Mouse (Mus musculus): ENCODE data around the gene Fpr3. TPM values are rescaled to one million over a fixed set of nuclear protein-coding genes. Genes with fewer than 3 reads are reported as not detected.
"Not testable (repeated sequence)": the region's sequence is repeated elsewhere in the genome, so short reads cannot be mapped to it uniquely, and the experiment has no call there.

Gene Fpr3
- polyA plus RNA-seq, 1 experiment from 2014 or later, result not detected

GRCm38 (mm10) chr17:17896039-17896438 lies 8.4 kb downstream of the Fpr3 start:
- Histone ChIP-seq H3K9me3 (no peaks in the 10 kb centered on the region), H3K4me1 (replicated peaks) (no peaks in the 10 kb centered on the region), H3K4me3 (no peak overlapping the region), H3K27me3 (no peaks in the 10 kb centered on the region), H3K36me3 (no peaks in the 10 kb centered on the region), H3K4me2 (no peak overlapping the region), H3K27ac (no peak overlapping the region), H3K9ac (no peak overlapping the region)
- no peak for ATAC-seq (ENCODE audit: low FRiP score)
- WGBS, result 4% methylated on average over 4 of the region's 4 CpGs

- 80% methylated on average over 2 of the region's 2 CpGs for WGBS
Measured at GRCm38 (mm10) chr17:17899268-17899667, 11.6 kb downstream of the Fpr3 start.

GRCm38 (mm10) chr17:17900768-17901167 lies 13.1 kb downstream of the Fpr3 start:
- 97% methylated on average over 1 of the region's 1 CpGs for WGBS
- Histone ChIP-seq H3K27ac (no peak overlapping the region), H3K36me3 (no peaks in the 10 kb centered on the region), H3K9ac (no peak overlapping the region), H3K9me3 (no peaks in the 10 kb centered on the region), H3K27me3 (no peaks in the 10 kb centered on the region), H3K4me2 (no peak overlapping the region), H3K4me3 (no peak overlapping the region), H3K4me1 (replicated peaks) (no peaks in the 10 kb centered on the region)
- no peak for ATAC-seq (ENCODE audit: low FRiP score)

More at GRCm38 (mm10) chr17:17899268-17899667, 11.6 kb downstream of the Fpr3 start:
- Histone ChIP-seq H3K27me3 (no peaks in the 10 kb centered on the region), H3K9me3 (no peaks in the 10 kb centered on the region), H3K4me3 (no peak overlapping the region), H3K4me2 (no peak overlapping the region), H3K36me3 (no peaks in the 10 kb centered on the region), H3K27ac (no peak overlapping the region), H3K9ac (no peak overlapping the region), H3K4me1 (replicated peaks) (no peaks in the 10 kb centered on the region)
- ATAC-seq (ENCODE audit: low FRiP score), result no peak

- Histone ChIP-seq H3K4me1 (replicated peaks) (no peaks in the 10 kb centered on the region), H3K4me3 (peak overlapping the region; percentile 50), H3K27me3 (0 out of 2 replicates have a peak, but pooled peaks cover 3% of the 10 kb centered on the region), H3K4me2 (peak overlapping the region; percentile 58), H3K9ac (peak overlapping the region; percentile 77), H3K36me3 (no peaks in the 10 kb centered on the region), H3K27ac (peak overlapping the region; percentile 78), H3K9me3 (no peaks in the 10 kb centered on the region)
- peak; percentile 100 for ATAC-seq (ENCODE audit: low FRiP score)
- WGBS, result 25% methylated on average over 51 of the region's 51 CpGs
Measured at GRCm38 (mm10) chr17:17909636-17910421, 22.2 kb downstream of the Fpr3 start.

GRCm38 (mm10) chr17:17912618-17913017 lies 25.0 kb downstream of the Fpr3 start:
- H3K4me3 ChIP-seq; H3K36me3 ChIP-seq; H3K27ac ChIP-seq; H3K9me3 ChIP-seq; H3K4me2 ChIP-seq; ATAC-seq (ENCODE audit: low FRiP score); H3K27me3 ChIP-seq; H3K4me1 ChIP-seq (replicated peaks); H3K9ac ChIP-seq: not testable (repeated sequence)
- 90% methylated on average over 8 of the region's 8 CpGs for WGBS

GRCm38 (mm10) chr17:17917376-17917775 lies 29.7 kb downstream of the Fpr3 start:
- Histone ChIP-seq H3K27ac (no peak overlapping the region), H3K27me3 (no peaks in the 10 kb centered on the region), H3K36me3 (no peaks in the 10 kb centered on the region), H3K9ac (no peak overlapping the region), H3K4me3 (no peak overlapping the region), H3K4me2 (no peak overlapping the region), H3K4me1 (replicated peaks) (no peaks in the 10 kb centered on the region), H3K9me3 (no peaks in the 10 kb centered on the region)
- WGBS, result 90% methylated on average over 1 of the region's 1 CpGs
- no peak for ATAC-seq (ENCODE audit: low FRiP score)

- Histone ChIP-seq H3K4me2 (no peak overlapping the region), H3K36me3 (no peaks in the 10 kb centered on the region), H3K27me3 (no peaks in the 10 kb centered on the region), H3K27ac (no peak overlapping the region), H3K4me3 (no peak overlapping the region), H3K9ac (no peak overlapping the region), H3K4me1 (replicated peaks) (no peaks in the 10 kb centered on the region), H3K9me3 (no peaks in the 10 kb centered on the region)
- ATAC-seq (ENCODE audit: low FRiP score), result no peak
Measured at GRCm38 (mm10) chr17:17917782-17918181, 30.1 kb downstream of the Fpr3 start.

GRCm38 (mm10) chr17:17973443-17973842 lies 85.8 kb downstream of the Fpr3 start:
- Histone ChIP-seq H3K4me1 (replicated peaks) (no peaks in the 10 kb centered on the region), H3K27ac (no peak overlapping the region), H3K9ac (no peak overlapping the region), H3K4me2 (no peak overlapping the region), H3K27me3 (no peaks in the 10 kb centered on the region), H3K4me3 (no peak overlapping the region), H3K36me3 (no peaks in the 10 kb centered on the region), H3K9me3 (peaks cover 2% of the 10 kb centered on the region)
- WGBS, result 21% methylated on average over 1 of the region's 1 CpGs
- no peak for ATAC-seq (ENCODE audit: low FRiP score)

- H3K4me3 ChIP-seq; H3K36me3 ChIP-seq; H3K4me2 ChIP-seq; H3K9ac ChIP-seq; ATAC-seq (ENCODE audit: low FRiP score); H3K4me1 ChIP-seq (replicated peaks); H3K27ac ChIP-seq; H3K27me3 ChIP-seq: not testable (repeated sequence)
- H3K9me3 ChIP-seq, result peaks cover 13% of the 10 kb centered on the region; the same call in 1 of the 2 replicates
- 79% methylated on average over 2 of the region's 2 CpGs for WGBS
Measured at GRCm38 (mm10) chr17:17981232-17981631, 93.6 kb downstream of the Fpr3 start.

GRCm38 (mm10) chr17:18004752-18005151 lies 117.1 kb downstream of the Fpr3 start:
- WGBS, result 91% methylated on average over 1 of the region's 1 CpGs

More at GRCm38 (mm10) chr17:18004752-18005151, 117.1 kb downstream of the Fpr3 start:
- no peaks in the 10 kb centered on the region for H3K4me1 ChIP-seq (replicated peaks)
- H3K27ac ChIP-seq, result no peak overlapping the region
- no peak overlapping the region for H3K4me3 ChIP-seq
- no peaks in the 10 kb centered on the region for H3K36me3 ChIP-seq
- no peak overlapping the region for H3K4me2 ChIP-seq
- no peaks in the 10 kb centered on the region for H3K27me3 ChIP-seq
- H3K9me3 ChIP-seq, result no peaks in the 10 kb centered on the region
- ATAC-seq (ENCODE audit: low FRiP score), result no peak
- no peak overlapping the region for H3K9ac ChIP-seq

Other genes starting within 250 kb of the Fpr3 start
- gene Vmn2r90, start 184.1 kb upstream of the Fpr3 start, polyA plus RNA-seq (2015; fragmentation: Nextera tagmentation; extraction: Ambion mirVana), result not detected in 2 replicates
- gene Spaca6, start 60.7 kb upstream of the Fpr3 start, polyA plus RNA-seq (2015; fragmentation: Nextera tagmentation; extraction: Ambion mirVana), result 34.0 and 38.5 TPM in 2 replicates
- gene Has1, start 32.6 kb upstream of the Fpr3 start, polyA plus RNA-seq (2015; fragmentation: Nextera tagmentation; extraction: Ambion mirVana), result 1.1 and 1.2 TPM in 2 replicates
- gene Fpr1, start 3.9 kb upstream of the Fpr3 start, polyA plus RNA-seq (2015; fragmentation: Nextera tagmentation; extraction: Ambion mirVana), result not detected in 2 replicates
- not detected in 2 replicates for gene Fpr2, start within 50 bp of the Fpr3 start, polyA plus RNA-seq (2015; fragmentation: Nextera tagmentation; extraction: Ambion mirVana)
- not detected in 2 replicates for gene Fpr-rs4, start 133.9 kb downstream of the Fpr3 start, polyA plus RNA-seq (2015; fragmentation: Nextera tagmentation; extraction: Ambion mirVana)
- 0.03 TPM in 1 of 2 replicates, not detected in the other for gene Vmn2r124, start 161.6 kb downstream of the Fpr3 start, polyA plus RNA-seq (2015; fragmentation: Nextera tagmentation; extraction: Ambion mirVana)
- gene Vmn2r91, start 197.2 kb downstream of the Fpr3 start, polyA plus RNA-seq (2015; fragmentation: Nextera tagmentation; extraction: Ambion mirVana), result not detected in 2 replicates